9 mouse cellular contexts compared by ENCODE assay signal in the genomic region with DNA sequence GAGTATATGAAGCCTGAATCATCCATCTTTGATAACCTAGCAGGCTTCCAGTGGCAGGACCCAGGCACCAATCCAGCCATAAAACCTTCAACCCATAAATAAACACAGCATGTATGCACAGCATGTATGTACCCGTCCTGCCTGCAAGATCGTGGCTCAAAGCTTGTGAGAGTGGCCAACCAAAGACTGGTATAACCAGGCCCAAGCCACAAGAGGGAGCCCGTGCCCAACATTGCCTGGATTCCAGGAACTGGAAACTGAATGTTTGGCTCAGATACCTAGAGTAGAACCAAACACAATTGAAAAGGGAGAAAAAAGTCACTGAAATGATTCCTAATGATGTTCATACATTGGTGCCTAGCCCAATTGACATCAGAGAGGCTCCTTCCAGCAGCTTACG. TPM values are rescaled to one million over a fixed set of nuclear protein-coding genes. Genes with fewer than 3 reads are reported as not detected.
DNase-seq lines count a peak whose midpoint lies in the region; ATAC-seq and TF ChIP-seq lines count a peak whose summit lies in the region.
"Had no signal": no experiment of that assay in that cellular context is flagged by ENCODE, and none has a peak within 500 bp of the region (broad histone marks: within the 10 kb centered on the region; RNA-seq: fewer than 3 reads in every experiment).

No protein-coding gene starts in this region.

- H3K9ac ChIP-seq in midbrain, embryonic 13.5 days (replicated peaks): no peak overlapping the region
- H3K9ac ChIP-seq: lung, embryonic 15.5 days had no signal

- H3K27ac ChIP-seq in left cerebral cortex, adult 2 months: no peak overlapping the region
- H3K27ac ChIP-seq in midbrain, embryonic 13.5 days: no peak overlapping the region
- H3K27ac ChIP-seq: lung, embryonic 15.5 days had no signal

- TF ChIP-seq CTCF in left cerebral cortex, adult 2 months (IDR thresholded peaks at IDR 0.05): peak; percentile 82

- no peaks in the 10 kb centered on the region for H3K36me3 ChIP-seq in midbrain, embryonic 13.5 days
- H3K36me3 ChIP-seq: lung, embryonic 15.5 days had no signal

- peak; percentile 24 for DNase-seq in WW6 (ENCODE audit: low read depth, low spot score)
- DNase-seq in cerebellum, postnatal 10 days: peak; percentile 86 to 89
- DNase-seq in gastrocnemius, adult 18-20 months (ENCODE audit: low spot score): peak; percentile 40
- DNase-seq in left cerebral cortex, adult 2 months (ENCODE audit: extremely low spot score in 1 of 2, low spot score in 2 of 2): peak; percentile 63 to 82
- peak; percentile 7 for DNase-seq in skeletal muscle tissue, adult 2 months (ENCODE audit: low read depth, low spot score)
- peak; percentile 53 for DNase-seq in yolk sac, embryonic 10.5 days (ENCODE audit: low spot score)

- peak; percentile 89 for ATAC-seq in inflammation-experienced regulatory T-cells, adult 6 months
- 0 out of 2 replicates have a peak, but pooled peaks have one; percentile 55 for ATAC-seq in midbrain, embryonic 13.5 days

- H3K27me3 ChIP-seq in midbrain, embryonic 13.5 days: no peaks in the 10 kb centered on the region
- H3K27me3 ChIP-seq: lung, embryonic 15.5 days had no signal

- H3K4me3 ChIP-seq in left cerebral cortex, adult 2 months: no peak overlapping the region
- no peak overlapping the region for H3K4me3 ChIP-seq in midbrain, embryonic 13.5 days (replicated peaks)
- H3K4me3 ChIP-seq: lung, embryonic 15.5 days had no signal

- H3K4me1 ChIP-seq in midbrain, embryonic 13.5 days (replicated peaks): no peaks in the 10 kb centered on the region
- H3K4me1 ChIP-seq: lung, embryonic 15.5 days had no signal

- 32% methylated on average over 4 of the region's 4 CpGs for WGBS in midbrain, embryonic 13.5 days

- intact Hi-C loops in left cerebral cortex, adult 2 months (cut with DNase I): loop anchor here (2.0 to 5.0 kb wide), 3 partner anchors 177 to 1567 kb away; no protein-coding TSS in a partner anchor

- no peak overlapping the region for H3K4me2 ChIP-seq in midbrain, embryonic 13.5 days (replicated peaks)
- H3K4me2 ChIP-seq: lung, embryonic 15.5 days had no signal

- H3K9me3 ChIP-seq in midbrain, embryonic 13.5 days: no peaks in the 10 kb centered on the region
- H3K9me3 ChIP-seq: lung, embryonic 15.5 days had no signal

RNA-seq across cellular contexts. Expression of a gene that starts 27.9 kb away (rescaled TPM):
- 10 to 100 TPM; 11.4 to 12.7 TPM for total RNA-seq in gastrocnemius, adult 18-20 months (2021)
- 100 to 1,000 TPM in 2 of 3 experiments, 10 to 100 TPM in 1; 88.2 to 161 (median 123) TPM for polyA plus RNA-seq in inflammation-experienced regulatory T-cells, adult 6 months (2017; shearing (Covaris generic))
- 10 to 100 TPM; 97.2 to 97.7 TPM for total RNA-seq in left cerebral cortex, adult 2 months (2021)
- polyA plus RNA-seq in midbrain, embryonic 13.5 days (2015; fragmentation: Nextera tagmentation; extraction: Ambion mirVana): 80.4 and 81.8 TPM in 2 replicates

Comparison
In these comparisons a context has a peak if more than half of its experiments do, and no peak if none do; other contexts are left out.
1. DNase-seq: peak in every context shown above with its lines; median percentile 88 in cerebellum, postnatal 10 days; 72 in left cerebral cortex, adult 2 months; 53 in yolk sac, embryonic 10.5 days; 40 in gastrocnemius, adult 18-20 months; 24 in WW6; 7 in skeletal muscle tissue, adult 2 months.
2. RNA of a gene that starts 27.9 kb away (total RNA-seq): 97.2 to 97.7 TPM in left cerebral cortex, adult 2 months; 11.4 to 12.7 TPM in gastrocnemius, adult 18-20 months; every median in the first group is over 4 times any median in the second.